Mouse (Mus musculus): ENCODE data around the gene Nxf2.
"Not testable (repeated sequence)": the region's sequence is repeated elsewhere in the genome, so short reads cannot be mapped to it uniquely, and the experiment has no call there.

The Nxf2 gene

DNA sequence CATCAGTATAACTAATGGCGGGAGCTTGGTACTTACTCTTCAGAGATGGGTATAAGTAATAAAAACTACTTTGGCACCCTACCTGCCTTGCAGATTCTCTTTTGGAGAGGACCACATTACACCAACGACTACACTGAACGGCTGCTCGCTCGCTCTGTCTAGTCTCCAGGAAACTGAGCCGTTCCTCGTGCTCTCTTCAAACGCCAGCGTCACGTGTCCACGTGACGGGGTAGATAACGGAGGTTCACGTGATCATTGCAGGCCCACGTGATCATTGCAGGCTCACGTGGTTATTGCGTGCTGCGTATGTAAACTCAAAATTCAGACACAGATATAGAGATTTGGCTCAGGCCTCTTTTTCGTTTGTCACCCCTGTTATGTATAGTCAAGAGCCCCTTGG is at the start of gene Nxf2:
Nxf2 (minus strand) TSS at position 209 of the 400 bp plus-strand sequence.
- no peak for DNase-seq (ENCODE audit: low spot score in 2 of 2)

DNA sequence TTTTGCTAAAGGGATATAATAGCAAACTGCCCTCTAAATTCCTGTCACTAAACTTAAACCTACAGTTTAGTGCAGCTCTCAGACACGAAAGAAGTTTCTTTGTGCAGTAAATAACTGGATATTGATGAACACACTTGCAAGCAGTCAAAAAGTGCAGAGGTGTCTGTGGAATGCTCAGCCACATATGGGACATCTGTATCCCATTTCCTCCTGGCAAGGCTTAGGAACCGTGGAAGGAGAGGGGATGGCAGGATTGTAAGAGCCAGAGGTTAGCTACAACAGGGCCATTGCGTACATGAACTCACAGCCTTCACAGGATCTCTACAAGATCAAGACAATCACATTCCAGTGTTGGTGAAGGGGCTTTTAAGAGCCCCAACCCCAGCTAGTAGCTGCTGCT is 46.8 kb upstream of the Nxf2 start:
- DNase-seq (ENCODE audit: low spot score in 2 of 2) = no peak

DNA sequence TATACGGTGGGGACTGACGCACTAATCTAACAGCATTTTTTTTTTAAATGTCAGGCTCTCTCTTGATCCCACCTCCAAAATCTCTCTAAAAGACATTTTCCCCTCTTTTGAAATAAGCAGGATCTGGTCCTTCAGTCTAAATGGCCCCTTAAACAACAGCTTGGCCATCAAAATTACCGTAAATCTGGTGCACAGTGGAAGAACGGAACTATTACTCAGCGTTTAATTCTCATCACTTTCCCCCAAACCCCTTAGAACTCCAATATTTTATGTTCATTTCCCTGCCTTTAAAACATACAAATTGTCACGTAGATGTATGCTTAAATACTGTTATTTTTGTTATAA is 44.9 kb upstream of the Nxf2 start:
- DNase-seq (ENCODE audit: low spot score in 2 of 2) = no peak

DNA sequence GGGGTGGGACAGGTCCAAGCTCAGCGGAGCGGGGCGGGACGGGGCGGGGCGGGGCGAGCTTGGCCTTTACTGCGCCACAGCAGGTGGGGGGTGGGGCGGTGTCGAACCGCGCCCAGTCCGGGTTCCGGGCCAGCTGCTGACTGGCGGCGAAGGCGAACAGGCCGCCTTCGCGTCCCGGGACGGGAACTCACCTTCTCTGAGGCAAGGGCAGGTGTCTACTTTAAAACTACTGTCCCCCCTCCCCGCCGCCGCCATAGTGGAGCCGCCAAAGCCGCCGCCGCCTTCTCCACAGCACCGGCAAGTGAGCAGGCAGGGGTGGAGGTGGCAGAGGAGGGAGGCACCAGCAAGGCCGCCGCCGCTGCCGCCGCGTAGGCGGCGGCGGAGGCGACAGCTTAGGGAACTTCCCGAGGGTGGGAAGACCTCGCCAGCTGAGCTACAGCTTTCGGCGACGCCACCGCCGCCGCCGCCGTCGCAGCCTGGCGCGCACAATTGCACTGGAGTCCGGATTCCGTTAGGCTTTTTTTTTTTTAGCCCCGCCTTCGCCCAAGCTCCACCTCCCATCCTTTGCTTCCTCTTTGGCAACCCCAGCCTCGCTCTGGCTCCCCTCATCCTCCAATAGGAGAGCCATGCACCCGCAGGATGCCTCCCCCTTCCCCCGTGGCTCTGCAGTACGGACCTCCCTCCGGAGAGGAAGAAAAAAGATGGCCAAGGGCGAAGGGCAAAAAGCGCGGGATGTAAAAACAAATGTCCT is 44.3 kb upstream of the Nxf2 start, which contains the start of gene Zmat1:
Zmat1 (minus strand) TSS at position 490 of the 751 bp plus-strand sequence.
- DNase-seq (ENCODE audit: low spot score in 2 of 2) = peak; percentile 75 to 89

DNA sequence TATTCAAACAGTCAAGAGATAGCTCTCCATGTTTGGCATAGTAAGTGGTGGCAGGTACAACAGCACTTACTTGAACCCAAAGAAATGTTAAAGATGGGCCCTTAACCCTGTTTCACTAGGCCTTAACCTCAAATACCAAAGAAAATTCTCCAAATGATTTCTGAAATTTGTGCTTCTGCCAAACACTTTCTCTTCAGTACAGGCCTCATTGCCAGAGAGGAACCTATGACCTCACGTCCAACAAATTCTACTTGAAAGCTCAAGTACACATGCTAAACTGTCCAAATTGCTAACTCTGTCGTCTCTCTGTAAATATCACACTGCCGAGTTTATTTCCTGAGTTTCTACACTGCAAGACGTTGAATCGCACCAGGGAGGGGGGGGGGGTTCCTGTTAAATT is 43.5 kb upstream of the Nxf2 start:
- DNase-seq (ENCODE audit: low spot score in 2 of 2) = no peak

DNA sequence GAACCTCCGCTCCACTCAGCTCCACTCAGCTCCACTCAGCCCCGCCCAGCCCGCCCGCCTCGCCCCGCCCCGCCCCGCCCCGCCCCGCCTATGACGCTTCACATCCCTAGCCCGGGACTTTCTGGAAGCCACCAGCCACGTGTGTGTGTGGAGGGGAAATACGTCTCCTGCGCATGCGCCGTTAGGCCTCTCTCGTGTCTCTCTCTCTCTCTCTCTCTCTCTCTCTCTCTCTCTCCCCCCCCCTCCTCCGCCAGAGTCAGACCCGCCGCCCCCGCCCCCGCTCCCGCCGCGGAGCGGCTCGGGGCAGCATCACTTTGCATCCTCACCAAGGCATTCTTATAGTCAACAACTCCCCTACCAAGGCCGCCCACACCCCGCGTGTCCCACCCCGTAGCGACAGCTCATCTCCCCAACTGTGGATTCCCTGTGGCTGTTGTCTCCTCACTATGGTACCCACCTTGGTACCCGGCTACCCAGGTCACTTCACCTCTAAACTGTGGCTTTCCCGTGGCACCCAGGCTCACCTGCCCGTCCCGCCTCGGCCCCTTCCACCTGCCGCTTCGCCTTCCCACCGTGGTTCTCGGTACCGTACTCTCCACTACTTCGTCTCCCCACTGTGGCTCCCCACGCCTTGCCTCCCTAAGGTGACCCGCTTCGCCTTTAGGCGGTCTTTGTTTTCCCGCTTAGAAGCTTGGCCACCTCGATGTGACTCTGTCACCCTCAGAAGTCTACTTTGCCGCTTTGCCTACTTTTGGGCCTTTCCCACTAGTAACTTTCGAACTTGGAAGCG is 1.1 kb downstream of the Nxf2 start:
- DNase-seq (ENCODE audit: low spot score in 2 of 2) = peak; percentile 34 to 39

DNA sequence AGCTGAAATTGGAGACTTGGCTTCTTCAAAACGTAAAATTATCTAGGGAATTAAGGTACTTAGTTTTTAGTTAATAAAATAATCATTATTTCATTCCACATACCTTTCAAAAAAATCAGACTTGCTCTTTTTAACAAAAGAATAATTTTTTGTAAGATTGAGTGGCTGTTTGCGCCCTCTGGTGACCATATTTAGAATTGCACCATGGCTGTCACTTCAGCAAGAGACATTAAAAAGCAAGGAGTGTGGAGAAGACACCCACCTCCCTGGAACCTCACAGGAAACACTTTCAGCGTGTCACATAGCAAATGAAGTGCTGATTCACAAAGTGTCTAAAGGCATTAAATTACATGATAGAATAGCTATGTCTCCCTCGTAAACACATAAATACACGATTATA is 34.2 kb downstream of the Nxf2 start:
- DNase-seq (ENCODE audit: low spot score in 2 of 2) = peak in 1 of 2 experiments; percentile 2

DNA sequence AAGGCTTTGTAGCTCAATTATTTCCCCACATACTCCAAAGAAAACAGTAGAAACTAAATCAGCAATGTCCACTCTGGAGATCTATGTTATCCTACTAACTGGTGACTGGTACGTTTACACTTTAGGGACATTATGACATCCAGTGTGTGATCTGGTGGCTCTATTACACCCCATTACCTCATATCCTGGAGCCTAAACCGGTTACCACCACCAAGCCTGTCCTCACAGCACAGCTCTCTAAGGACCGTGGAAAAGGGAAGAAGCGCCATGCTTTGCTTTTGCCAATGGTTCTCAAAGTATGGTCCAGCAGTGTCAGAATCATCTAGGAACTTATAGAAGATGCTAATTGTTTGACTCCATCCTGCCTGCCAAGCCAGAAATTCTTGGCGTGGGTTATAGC is 34.6 kb downstream of the Nxf2 start:
- DNase-seq (ENCODE audit: low spot score in 2 of 2) = no peak

DNA sequence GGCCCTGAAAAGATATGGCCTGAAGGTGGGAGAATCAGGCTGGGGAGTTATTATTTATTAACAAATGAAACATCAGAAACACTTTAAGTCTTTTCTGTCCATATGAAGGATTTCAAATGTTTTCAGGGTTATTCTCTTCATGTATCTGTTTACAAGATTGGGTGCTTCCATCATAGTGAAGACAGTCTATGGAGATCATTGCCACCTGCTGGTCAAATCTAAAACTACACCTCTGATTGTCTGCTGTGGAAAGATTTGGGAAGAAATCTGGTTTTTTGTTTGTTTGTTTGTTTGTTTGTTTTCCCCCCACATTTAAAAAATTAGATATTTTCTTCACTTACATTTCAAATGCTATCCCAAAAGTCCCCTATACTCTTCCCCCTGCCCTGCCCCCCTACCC is 39.5 kb downstream of the Nxf2 start:
- DNase-seq (ENCODE audit: low spot score in 2 of 2) = no peak

DNA sequence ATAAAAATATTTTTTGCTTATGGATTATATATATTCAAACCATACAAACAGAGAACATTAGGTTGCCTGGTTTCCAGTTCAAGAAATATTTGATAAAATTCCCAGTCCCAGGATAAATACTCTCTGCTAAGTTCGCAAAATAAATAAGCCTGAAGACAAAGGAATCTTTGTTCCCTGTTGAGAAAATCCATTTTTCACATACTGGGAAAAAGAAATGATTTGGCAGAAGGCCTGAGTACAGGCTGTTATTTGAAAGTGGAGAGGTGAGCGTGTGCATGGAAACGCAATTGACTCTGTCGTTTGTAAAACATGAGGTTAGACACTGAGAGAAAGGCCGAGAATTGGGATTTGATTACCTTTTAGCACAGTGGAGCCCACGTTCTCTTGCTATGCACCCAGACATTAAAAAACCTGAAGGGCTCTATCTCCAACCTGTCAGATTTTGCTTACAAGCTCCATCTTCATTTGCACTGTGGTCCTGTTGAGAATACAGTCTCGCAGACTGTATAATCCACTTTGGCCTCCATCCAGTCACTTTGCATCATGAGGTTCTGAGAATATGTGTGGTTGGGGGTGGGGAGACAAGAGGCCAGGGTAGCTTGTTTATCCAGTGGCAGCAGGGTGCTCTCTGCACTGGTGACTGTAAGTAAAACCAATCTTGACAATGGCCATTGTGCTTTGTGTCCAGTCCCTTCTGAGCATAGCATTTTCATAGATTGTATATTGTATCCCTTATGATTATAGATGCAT is 40.7 kb downstream of the Nxf2 start:
- DNase-seq (ENCODE audit: low spot score in 2 of 2) = no peak

DNA sequence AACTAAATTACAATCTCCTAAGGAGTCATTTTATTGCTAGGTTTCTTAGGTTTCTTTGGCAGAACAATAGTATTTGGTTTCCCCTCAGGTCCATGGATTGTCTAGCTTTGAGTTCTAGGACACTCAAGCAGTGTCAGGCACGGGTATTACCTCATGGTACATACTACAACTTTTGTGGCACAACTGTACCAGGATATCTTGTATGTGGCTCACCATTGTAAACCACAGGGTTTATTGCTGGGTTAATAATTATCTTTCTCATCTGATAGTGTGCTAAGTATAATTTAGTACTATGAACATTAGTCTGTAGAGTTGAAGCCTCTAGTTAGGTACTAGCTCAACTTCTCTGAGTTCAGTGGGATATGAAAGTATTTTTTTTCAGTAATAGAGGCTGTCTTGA is 45.3 kb downstream of the Nxf2 start:
- DNase-seq (ENCODE audit: low spot score in 2 of 2) = no peak

DNA sequence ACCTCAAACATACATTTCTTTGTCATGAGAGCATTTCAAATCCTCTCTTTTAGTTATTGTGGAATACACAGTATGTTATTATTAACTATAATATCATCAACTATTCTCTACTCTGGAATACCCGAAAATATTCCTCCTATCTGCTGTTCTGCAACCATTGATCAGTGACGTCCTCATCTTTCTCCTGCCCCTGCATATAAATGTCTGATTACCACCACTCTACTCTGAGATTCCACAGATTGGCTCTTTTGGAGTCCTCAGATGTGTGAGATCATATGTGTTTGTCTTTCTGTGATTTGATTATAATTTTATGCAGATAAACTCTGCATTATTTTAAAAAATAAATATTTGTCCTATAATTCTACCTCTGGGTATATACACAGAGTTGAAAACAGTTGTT is 48.8 kb downstream of the Nxf2 start:
- DNase-seq (ENCODE audit: low spot score in 2 of 2) = no peak

DNA sequence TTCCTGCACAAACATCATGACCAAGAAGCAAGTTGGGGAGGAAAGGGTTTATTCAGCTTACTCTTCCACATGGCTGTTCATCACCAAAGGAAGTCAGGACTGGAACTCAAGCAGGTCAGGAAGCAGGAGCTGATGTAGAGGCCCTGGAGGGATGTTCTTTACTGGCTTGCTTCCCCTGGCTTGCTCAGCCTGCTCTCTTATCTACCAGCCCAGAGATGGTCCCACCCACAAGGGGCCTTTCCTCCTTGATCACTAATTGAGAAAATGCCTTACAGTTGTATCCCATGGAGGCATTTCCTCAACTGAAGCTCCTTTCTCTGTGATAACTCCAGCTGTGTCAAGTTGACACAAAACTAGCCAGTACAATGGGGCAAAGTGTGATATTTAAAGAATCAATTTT is 49.2 kb downstream of the Nxf2 start:
- not testable (repeated sequence) for DNase-seq (ENCODE audit: low spot score in 2 of 2)

DNA sequence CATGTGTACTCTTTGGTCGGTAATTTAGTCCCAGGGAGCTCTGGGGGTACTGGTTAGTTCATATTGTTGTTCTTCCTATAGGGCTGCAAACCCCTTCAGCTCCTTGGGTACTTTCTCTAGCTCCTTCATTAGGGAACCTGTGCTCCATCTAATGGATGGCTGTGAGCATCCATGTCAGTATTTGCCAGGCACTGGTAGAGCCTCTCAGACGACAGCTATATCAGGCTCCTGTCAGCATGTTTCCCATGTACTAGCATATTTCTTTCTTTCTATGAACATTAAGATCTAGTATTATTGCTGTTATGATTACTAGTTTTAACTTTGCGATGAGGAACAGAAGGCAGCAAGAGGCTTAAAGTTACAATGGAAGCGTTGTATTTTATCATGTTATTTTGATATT is 49.7 kb downstream of the Nxf2 start:
- no peak for DNase-seq (ENCODE audit: low spot score in 2 of 2)

DNA sequence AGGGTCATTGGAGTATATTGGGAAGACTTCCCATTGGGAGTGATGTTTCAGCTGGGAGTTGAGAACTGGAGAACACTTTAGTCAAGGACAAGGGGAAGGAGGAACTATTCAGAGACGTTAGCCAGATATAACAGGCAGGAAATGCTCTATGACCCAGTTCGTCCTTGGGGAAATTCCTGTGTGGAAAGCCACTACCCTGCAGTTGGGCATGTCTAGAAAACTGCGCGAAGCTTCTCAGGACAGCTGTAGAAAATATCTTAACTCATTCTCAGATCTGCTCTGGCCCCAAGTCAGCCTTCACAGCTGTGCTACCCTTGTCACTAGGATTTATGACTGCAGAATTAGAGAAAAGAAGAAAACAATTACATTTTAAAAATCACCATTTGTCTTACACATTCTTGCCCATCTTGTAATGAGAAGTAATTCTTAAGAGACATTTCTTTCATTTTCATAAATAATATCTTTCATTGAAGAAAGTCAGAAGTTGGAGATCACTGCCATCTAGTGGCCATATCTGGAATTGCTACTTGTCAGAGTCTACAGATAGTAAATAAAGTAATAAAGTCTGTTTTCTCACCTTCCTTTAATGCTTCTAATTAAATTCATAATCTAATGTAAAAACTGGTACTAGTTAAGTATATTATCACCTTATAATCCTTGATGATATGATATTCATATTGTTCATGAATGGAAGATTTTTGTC is 51.2 kb downstream of the Nxf2 start:
- no peak for DNase-seq (ENCODE audit: low spot score in 2 of 2)

DNA sequence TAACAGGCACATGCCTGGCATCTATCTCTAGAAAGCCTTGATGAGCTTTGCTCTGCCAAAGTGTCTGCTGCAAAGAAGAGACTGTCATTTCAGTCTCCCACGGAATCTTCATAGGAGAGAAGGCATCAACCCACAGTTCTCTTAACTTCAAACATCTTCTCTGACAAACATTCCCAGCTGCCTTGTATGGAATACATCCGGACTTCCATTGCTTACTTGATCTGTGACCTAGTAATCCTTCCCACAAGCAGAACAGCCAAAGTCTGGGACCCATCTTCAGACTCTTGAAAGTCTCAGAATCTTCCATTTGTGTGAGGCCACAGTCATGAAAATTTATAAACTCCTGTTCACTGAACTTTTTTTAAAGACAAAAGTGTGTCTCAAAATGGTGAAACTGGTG is 51.7 kb downstream of the Nxf2 start:
- no peak for DNase-seq (ENCODE audit: low spot score in 2 of 2)

DNA sequence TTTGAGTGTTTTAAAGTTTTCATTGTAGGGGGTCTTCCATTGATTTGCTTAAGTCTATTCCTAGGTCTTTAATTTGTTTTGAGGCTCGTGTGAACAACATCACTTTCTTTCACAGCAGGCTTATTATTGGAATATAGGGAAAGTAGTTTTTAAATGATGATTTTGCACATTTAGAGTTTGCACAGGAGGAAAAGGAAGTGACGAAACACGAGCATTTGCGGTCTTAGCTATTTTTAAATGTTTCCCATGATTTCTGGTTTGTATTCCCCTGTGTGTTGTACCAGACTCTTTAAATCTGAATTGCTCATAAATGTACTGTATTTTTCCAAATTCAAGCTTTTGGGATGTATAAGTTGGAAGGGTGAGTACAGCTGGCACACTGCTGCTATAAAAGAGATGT is 54.2 kb downstream of the Nxf2 start:
- no peak for DNase-seq (ENCODE audit: low spot score in 2 of 2)

All from right cerebral cortex, postnatal 36 days (tissue).